Mouse (Mus musculus) left cerebral cortex, postnatal 10 days (tissue): ENCODE data around the gene Celf2. TPM values are rescaled to one million over a fixed set of nuclear protein-coding genes. Genes with fewer than 3 reads are reported as not detected.
"Not testable (repeated sequence)": the region's sequence is repeated elsewhere in the genome, so short reads cannot be mapped to it uniquely, and the experiment has no call there.

Source experiments
- DNase-seq, 2 experiments: peaks; one replicate each; pipeline ENCODE4 v3.0.0; 2021 to 2022; ENCODE audit warnings: low spot score in 2 of 2, mixed read lengths in 1 of 2; ENCODE audit errors: extremely low spot score in 1 of 2
- intact Hi-C: fragments of 180-260 bp; cut with DNase I; formaldehyde crosslinking; loops from one replicate; pipeline ENCODE4 v1.15.1; 2025
- total RNA-seq, 2 experiments: library from RNA; stranded (reverse); gene quantifications; 2 replicates each; pipeline ENCODE4 v1.2.3; 2021

Gene Celf2
- total RNA-seq = 100 to 1,000 TPM; 575 to 591 TPM

GRCm38 (mm10) chr2:7509463-7509862 lies at the start of gene Celf2:
TSS of gene Celf2 (minus strand) at chr2:7509563.
- DNase-seq, intact Hi-C loops: not testable (repeated sequence)

GRCm38 (mm10) chr2:7555144-7555892 lies 46.0 kb upstream of the Celf2 start:
- DNase-seq = no peak
- intact Hi-C loops = no loop called here

- no peak for DNase-seq
Measured at GRCm38 (mm10) chr2:7554601-7555000, 45.2 kb upstream of the Celf2 start.

GRCm38 (mm10) chr2:7552887-7553286 lies 43.5 kb upstream of the Celf2 start:
- DNase-seq = no peak
- intact Hi-C loops = no loop called here

More at GRCm38 (mm10) chr2:7554601-7555000, 45.2 kb upstream of the Celf2 start:
- intact Hi-C loops = no loop called here

- peak in 1 of 2 experiments; percentile 23 for DNase-seq
- intact Hi-C loops = no loop called here
Measured at GRCm38 (mm10) chr2:7548886-7549285, 39.5 kb upstream of the Celf2 start.

GRCm38 (mm10) chr2:7534615-7535204 lies 25.3 kb upstream of the Celf2 start:
- DNase-seq = no peak
- intact Hi-C loops = no loop called here

- intact Hi-C loops = no loop called here
- no peak for DNase-seq
Measured at GRCm38 (mm10) chr2:7534195-7534594, 24.8 kb upstream of the Celf2 start.

- DNase-seq = peak in 1 of 2 experiments; percentile 25
- intact Hi-C loops = no loop called here
Measured at GRCm38 (mm10) chr2:7531185-7531960, 22.0 kb upstream of the Celf2 start.

- intact Hi-C loops = no loop called here
- no peak for DNase-seq
Measured at GRCm38 (mm10) chr2:7530461-7531184, 21.3 kb upstream of the Celf2 start.

- intact Hi-C loops = no loop called here
- DNase-seq = peak in 1 of 2 experiments; percentile 27
Measured at GRCm38 (mm10) chr2:7529637-7530036, 20.3 kb upstream of the Celf2 start.

- intact Hi-C loops = no loop called here
- DNase-seq = peak in 1 of 2 experiments; percentile 20
Measured at GRCm38 (mm10) chr2:7526696-7527095, 17.3 kb upstream of the Celf2 start.

GRCm38 (mm10) chr2:7519473-7519872 lies 10.1 kb upstream of the Celf2 start:
- intact Hi-C loops = no loop called here
- DNase-seq = no peak

- intact Hi-C loops = no loop called here
Measured at GRCm38 (mm10) chr2:7493420-7493819, 15.9 kb downstream of the Celf2 start.

GRCm38 (mm10) chr2:7484974-7485373 lies 24.4 kb downstream of the Celf2 start:
- intact Hi-C loops = no loop called here
- no peak for DNase-seq

More at GRCm38 (mm10) chr2:7493420-7493819, 15.9 kb downstream of the Celf2 start:
- DNase-seq = no peak

GRCm38 (mm10) chr2:7482062-7482461 lies 27.3 kb downstream of the Celf2 start:
- peak in 1 of 2 experiments; percentile 4 for DNase-seq
- intact Hi-C loops = no loop called here

- intact Hi-C loops = no loop called here
- DNase-seq = no peak
Measured at GRCm38 (mm10) chr2:7460329-7461056, 48.9 kb downstream of the Celf2 start.

- intact Hi-C loops = no loop called here
- DNase-seq = peak; percentile 15 to 69
Measured at GRCm38 (mm10) chr2:7438721-7439282, 70.6 kb downstream of the Celf2 start.

- intact Hi-C loops = no loop called here
- DNase-seq = peak in 1 of 2 experiments; percentile 13
Measured at GRCm38 (mm10) chr2:7426481-7426880, 82.9 kb downstream of the Celf2 start.
